In the genomic region with DNA sequence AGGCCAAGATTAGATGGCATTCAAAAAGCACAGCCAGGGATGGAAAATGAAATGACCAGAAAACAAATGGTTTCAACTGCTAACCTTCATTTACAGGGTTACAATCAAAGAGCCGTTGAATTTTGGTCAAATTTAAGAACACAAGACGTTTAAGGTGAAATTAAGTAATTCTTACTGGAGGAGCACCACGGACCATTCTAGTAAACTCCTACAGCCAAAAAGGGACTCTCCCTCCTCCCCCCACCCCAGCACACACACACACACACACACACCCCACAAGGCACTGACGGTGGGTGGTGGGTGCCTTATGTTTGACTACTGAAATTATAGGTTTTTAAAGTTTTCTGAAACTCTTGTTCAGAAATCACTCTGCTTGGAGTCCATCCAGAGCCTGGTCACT, we compare ENCODE assay signal across 18 mouse cellular contexts. TPM values are rescaled to one million over a fixed set of nuclear protein-coding genes. Genes with fewer than 3 reads are reported as not detected.
"Had no signal": no experiment of that assay in that cellular context is flagged by ENCODE, and none has a peak within 500 bp of the region (broad histone marks: within the 10 kb centered on the region; RNA-seq: fewer than 3 reads in every experiment).

No protein-coding gene starts in this region.

- H3K4me2 ChIP-seq: limb, embryonic 15.5 days; liver, embryonic 12.5 days; lung, embryonic 15.5 days; neural tube, embryonic 13.5 days had no signal

- H3K9me3 ChIP-seq: limb, embryonic 15.5 days; liver, embryonic 12.5 days; lung, embryonic 15.5 days; neural tube, embryonic 13.5 days had no signal

- H3K9ac ChIP-seq: limb, embryonic 15.5 days; liver, embryonic 12.5 days; lung, embryonic 15.5 days; neural tube, embryonic 13.5 days had no signal

- H3K4me3 ChIP-seq: layer of hippocampus, adult 2 months; limb, embryonic 15.5 days; liver, embryonic 12.5 days; lung, embryonic 15.5 days; neural tube, embryonic 13.5 days had no signal

- H3K36me3 ChIP-seq: limb, embryonic 15.5 days; liver, embryonic 12.5 days; lung, embryonic 15.5 days; neural tube, embryonic 13.5 days had no signal

- DNase-seq: kidney, adult 11 months; kidney, postnatal 10 days; kidney, postnatal 4 days; left cerebral cortex, postnatal 4 days; retina, postnatal 1 day; right cerebral cortex, postnatal 4 days; spleen, adult 18-20 months; thymus, adult 18-20 months; thymus, postnatal 14 days had no signal

- H3K27ac ChIP-seq: layer of hippocampus, adult 2 months; limb, embryonic 15.5 days; liver, embryonic 12.5 days; lung, embryonic 15.5 days; neural tube, embryonic 13.5 days had no signal

- ATAC-seq: liver, embryonic 12.5 days had no signal

RNA-seq across cellular contexts. Expression of gene Otx2, which starts 16.9 kb away (rescaled TPM):
- total RNA-seq: megakaryocyte-erythroid progenitor cell, adult 5-6 weeks had no signal
- polyA plus RNA-seq: kidney, embryonic 14.5 days; limb, embryonic 15.5 days; liver, embryonic 12.5 days; liver, embryonic 16.5 days; lung, embryonic 15.5 days; neural tube, embryonic 13.5 days; stomach, embryonic 14.5 days had no signal
